Mouse (Mus musculus) heart, embryonic 12.5 days (tissue): ENCODE results near the gene Slc5a5. TPM values are rescaled to one million over a fixed set of nuclear protein-coding genes. Genes with fewer than 3 reads are reported as not detected.
"Not testable (repeated sequence)": the region's sequence is repeated elsewhere in the genome, so short reads cannot be mapped to it uniquely, and the experiment has no call there.

ENCODE experiments used
- ATAC-seq: fragments of 200-750 bp; cut with Nextera tagmentation; 2 replicates; pipeline ENCODE4 v1.8.0; 2017; ENCODE audit warnings: moderate TSS enrichment, moderate library complexity; ENCODE audit not compliant: insufficient number of reproducible peaks, low FRiP score
- H3K27ac ChIP-seq: fragments of 300-500 bp; sonication (generic); 2 replicates; pipeline ENCODE4 v1.5.1; 2016; ENCODE audit warnings: mild to moderate bottlenecking, moderate library complexity; ENCODE audit not compliant: poor library complexity, severe bottlenecking
- H3K27me3 ChIP-seq: fragments of 300-500 bp; sonication (generic); replicated peaks from 2 replicates; pipeline ENCODE4 v1.6.1; 2016; ENCODE audit warnings: mild to moderate bottlenecking, moderate library complexity
- H3K36me3 ChIP-seq: fragments of 300-500 bp; sonication (generic); 2 replicates; pipeline ENCODE4 v1.6.1; 2016; ENCODE audit warnings: mild to moderate bottlenecking, moderate library complexity
- H3K4me1 ChIP-seq: fragments of 300-500 bp; sonication (generic); replicated peaks from 2 replicates; pipeline ENCODE4 v1.6.1; 2016; ENCODE audit warnings: mild to moderate bottlenecking
- H3K4me2 ChIP-seq: fragments of 300-500 bp; sonication (generic); 2 replicates; pipeline ENCODE4 v1.6.1; 2016; ENCODE audit warnings: mild to moderate bottlenecking, moderate library complexity
- H3K4me3 ChIP-seq: fragments of 300-500 bp; sonication (generic); 2 replicates; pipeline ENCODE4 v1.5.1; 2016; ENCODE audit warnings: mild to moderate bottlenecking
- H3K9ac ChIP-seq: fragments of 300-500 bp; sonication (generic); 2 replicates; pipeline ENCODE4 v1.6.1; 2016; ENCODE audit warnings: mild to moderate bottlenecking, moderate library complexity
- H3K9me3 ChIP-seq: fragments of 300-500 bp; sonication (generic); replicated peaks from 2 replicates; pipeline ENCODE4 v1.6.1; 2016; ENCODE audit warnings: mild to moderate bottlenecking, moderate library complexity
- WGBS: fragments of 180-500 bp; shearing (Covaris S2); methylation state at CpG from one replicate; pipeline ENCODE4 v1.1.7; 2016; 5-methylcytosine and 5-hydroxymethylcytosine counted together
- polyA plus RNA-seq: library from polyadenylated mRNA; unstranded; fragments of >200 nt; fragmentation: Nextera tagmentation; extraction: Ambion mirVana; gene quantifications from 2 replicates; pipeline ENCODE4 v1.2.1, GENCODE M21; 2016

Slc5a5 gene
- polyA plus RNA-seq, 1 experiment from 2014 or later: 0.11 TPM

DNA sequence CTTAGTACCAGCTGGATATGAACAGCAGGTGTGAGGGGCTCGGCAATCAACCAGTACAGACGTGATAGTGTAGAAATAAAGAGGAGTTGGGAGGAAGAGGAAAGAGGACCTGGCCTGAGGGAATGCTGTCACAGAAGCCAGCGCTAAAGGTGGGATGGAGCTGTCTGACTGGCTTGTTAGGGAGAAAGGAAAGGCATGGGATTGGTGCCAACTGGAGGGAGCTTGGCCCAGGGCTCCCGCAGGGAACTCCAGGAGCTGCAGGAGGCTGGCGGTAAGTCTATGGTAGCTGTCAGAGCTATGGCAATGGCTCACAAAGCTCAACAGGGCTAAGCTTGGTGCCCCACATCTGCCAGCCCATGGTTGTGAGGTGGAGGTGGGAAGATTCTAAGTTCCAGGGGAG, 9.7 kb upstream of the Slc5a5 start:
- Histone ChIP-seq H3K27ac (no peak overlapping the region), H3K9ac (no peak overlapping the region), H3K4me2 (no peak overlapping the region), H3K4me3 (no peak overlapping the region), H3K36me3 (no peaks in the 10 kb centered on the region), H3K9me3 (no peaks in the 10 kb centered on the region), H3K27me3 (peaks cover 20% of the 10 kb centered on the region), H3K4me1 (peaks cover 19% of the 10 kb centered on the region)
- no peak for ATAC-seq
- WGBS: 40% methylated on average over 5 of the region's 5 CpGs

DNA sequence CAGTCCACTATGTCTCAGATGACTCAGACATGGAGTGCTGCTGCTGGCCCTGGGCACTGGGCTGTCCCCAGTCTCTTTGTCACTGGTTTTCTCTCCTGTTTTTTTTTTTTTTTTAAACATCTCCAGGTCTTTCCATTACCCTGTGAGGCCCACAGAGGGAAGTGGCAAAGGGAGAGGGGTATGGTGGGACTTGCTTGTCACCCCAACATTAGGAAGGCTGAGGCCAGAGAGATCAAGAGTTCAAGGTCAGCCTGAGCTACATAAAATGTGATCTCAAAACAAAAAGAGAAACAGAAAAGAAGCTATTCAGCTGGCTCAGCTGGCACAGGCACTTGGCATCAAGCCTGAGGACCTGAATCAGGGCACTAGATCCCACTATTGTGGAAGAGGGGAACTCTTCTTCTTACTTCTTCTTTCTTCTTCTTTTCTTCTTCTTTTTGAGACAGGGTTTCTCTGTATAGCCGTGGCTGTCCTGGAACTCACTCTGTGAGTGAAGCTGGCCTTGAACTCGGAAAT, 8.4 kb upstream of the Slc5a5 start:
- ATAC-seq: no peak
- H3K27ac ChIP-seq: no peak overlapping the region
- peaks cover 20% of the 10 kb centered on the region for H3K27me3 ChIP-seq
- peaks cover under 1% of the 10 kb centered on the region for H3K36me3 ChIP-seq
- 77% methylated on average over 2 of the region's 2 CpGs for WGBS
- H3K9ac ChIP-seq: no peak overlapping the region
- H3K4me2 ChIP-seq: no peak overlapping the region
- H3K9me3 ChIP-seq: no peaks in the 10 kb centered on the region
- peaks cover 16% of the 10 kb centered on the region for H3K4me1 ChIP-seq
- no peak overlapping the region for H3K4me3 ChIP-seq

DNA sequence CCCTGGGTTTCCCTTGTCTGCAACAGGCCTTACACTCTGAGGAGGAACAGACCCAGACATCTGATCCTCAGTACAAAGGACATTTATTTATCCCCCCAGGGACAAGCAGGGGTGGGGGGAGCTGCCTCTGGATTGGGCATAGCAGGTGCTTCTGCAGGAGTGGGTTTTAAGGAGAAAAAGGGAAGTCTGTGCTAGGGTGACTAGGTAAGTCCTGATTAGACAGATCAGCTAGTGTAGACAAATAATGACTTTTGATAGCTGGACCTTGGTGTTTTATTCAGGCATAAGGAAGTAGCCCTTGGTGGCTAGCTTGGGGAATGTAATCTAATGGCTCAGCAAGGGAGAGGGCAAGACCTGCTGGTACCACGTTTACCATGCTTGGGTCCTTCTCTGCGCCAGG, 6.7 kb upstream of the Slc5a5 start:
- Histone ChIP-seq H3K27ac (no peak overlapping the region), H3K4me1 (peaks cover 19% of the 10 kb centered on the region), H3K9ac (no peak overlapping the region), H3K9me3 (no peaks in the 10 kb centered on the region), H3K36me3 (peaks cover 18% of the 10 kb centered on the region), H3K27me3 (peaks cover 18% of the 10 kb centered on the region), H3K4me3 (no peak overlapping the region), H3K4me2 (no peak overlapping the region)
- WGBS: 74% methylated on average over 2 of the region's 2 CpGs
- ATAC-seq: no peak

DNA sequence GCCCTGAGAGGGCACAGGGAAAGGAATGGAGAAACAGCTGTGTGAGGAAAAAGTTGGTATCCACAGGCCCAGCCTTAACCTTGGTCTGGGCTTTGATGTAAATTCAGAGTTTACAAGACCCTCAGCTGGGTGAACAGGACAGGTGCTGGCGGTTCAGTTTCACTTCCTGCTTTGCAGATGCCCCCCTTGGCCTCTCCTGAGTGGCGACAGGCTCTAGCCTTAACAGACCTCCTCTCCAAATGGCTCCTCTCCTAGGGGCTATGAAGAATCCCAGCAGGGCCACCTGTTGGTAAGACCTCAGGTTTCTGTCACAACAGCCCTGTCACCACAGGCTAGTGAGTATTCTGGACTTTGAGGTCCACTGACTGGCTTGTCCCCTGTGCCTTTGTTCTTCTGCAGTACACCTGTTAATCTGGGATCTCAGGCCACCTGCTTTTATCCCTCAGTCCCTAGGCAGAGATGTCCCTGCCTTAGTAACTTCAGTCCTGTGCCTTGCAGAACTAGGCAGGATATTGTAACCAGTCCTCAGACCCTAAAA, 6.2 kb upstream of the Slc5a5 start:
- Histone ChIP-seq H3K27ac (no peak overlapping the region), H3K4me2 (no peak overlapping the region), H3K9me3 (no peaks in the 10 kb centered on the region), H3K27me3 (peaks cover 18% of the 10 kb centered on the region), H3K4me1 (peaks cover 19% of the 10 kb centered on the region), H3K36me3 (peaks cover 23% of the 10 kb centered on the region), H3K4me3 (no peak overlapping the region), H3K9ac (peak overlapping the region; percentile 97; the same call in 1 of the 2 replicates)
- 31% methylated on average over 2 of the region's 2 CpGs for WGBS
- ATAC-seq: no peak

DNA sequence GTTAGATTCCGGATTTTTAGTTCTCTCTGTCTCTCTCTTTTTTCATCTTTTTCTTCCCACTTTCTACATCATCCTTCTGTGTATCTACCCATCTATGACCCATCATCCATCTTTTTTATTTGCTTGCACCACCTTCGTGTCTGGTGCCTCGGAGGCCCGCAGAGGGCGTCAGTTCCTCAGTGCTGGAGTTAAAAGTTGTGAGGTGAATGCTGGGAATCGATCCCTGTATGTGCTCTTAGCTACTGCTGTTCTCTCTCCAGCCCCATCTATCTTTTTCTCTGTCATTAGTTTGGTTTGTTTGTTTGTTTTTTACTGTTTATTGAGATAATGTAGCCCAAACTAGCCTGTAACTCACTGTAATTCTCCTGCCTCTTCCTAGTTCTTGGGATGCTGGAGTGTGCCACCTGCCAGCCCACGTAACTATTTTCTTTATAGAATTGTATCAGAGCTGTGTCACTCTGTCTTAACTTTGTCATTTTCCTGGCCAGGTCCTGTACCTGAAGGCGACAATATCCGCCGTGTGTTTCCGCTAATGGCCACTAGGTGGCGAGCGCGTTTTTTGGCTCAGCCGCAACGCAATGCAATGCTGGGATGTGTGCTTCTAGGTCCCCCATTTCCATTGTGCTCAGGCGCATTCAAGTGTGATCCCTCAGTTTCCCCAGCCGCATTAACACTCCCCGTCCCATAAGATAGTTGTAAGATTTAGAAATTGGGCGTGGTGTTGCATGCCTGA, 5.3 kb upstream of the Slc5a5 start:
- under 1% methylated on average over 20 of the region's 20 CpGs for WGBS
- Histone ChIP-seq H3K4me2 (peak overlapping the region; percentile 78), H3K9me3 (no peaks in the 10 kb centered on the region), H3K27ac (peak overlapping the region; percentile 73), H3K36me3 (peaks cover 27% of the 10 kb centered on the region), H3K4me3 (peak overlapping the region; percentile 86), H3K4me1 (peaks cover 24% of the 10 kb centered on the region), H3K27me3 (peaks cover 19% of the 10 kb centered on the region), H3K9ac (peak overlapping the region; percentile 97)
- peak; percentile 44 for ATAC-seq

DNA sequence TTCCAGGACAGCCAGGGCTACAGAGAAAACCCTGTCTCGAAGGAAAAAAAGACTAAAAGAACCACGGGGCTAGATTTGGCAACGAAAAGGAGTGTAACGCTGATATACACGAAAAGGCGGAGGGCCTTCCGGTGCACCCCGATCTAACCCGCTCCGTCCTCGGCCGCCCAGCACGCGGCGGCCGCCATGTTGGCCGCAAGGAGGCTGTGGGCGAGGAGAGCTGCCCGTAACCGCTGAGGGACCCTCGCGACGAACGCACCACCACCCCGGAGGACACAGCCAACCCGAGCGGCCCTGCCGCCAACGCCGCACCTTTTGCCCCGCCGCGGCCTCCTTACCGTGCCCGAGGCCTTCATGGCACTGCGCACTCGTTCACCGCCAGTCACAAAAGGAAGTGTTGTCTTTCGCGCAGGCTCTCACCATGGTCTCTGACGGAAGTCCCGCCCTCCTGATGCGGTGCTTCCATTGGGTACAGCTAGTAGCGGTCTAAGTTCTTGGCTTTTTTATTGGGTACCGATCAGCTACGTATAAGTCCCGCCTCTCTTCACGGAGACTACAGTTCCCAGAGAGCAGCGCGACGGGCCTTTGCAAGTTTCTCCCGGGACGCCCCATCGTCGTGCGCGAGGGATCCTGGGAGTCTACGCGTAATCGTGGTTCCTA, 4.6 kb upstream of the Slc5a5 start, which contains the start of gene Rpl18a:
Gene Rpl18a, minus strand, starts transcription at position 392 of the 660 bp plus-strand sequence.
- H3K36me3 ChIP-seq: peaks cover 27% of the 10 kb centered on the region
- under 1% methylated on average over 60 of the region's 60 CpGs for WGBS

DNA sequence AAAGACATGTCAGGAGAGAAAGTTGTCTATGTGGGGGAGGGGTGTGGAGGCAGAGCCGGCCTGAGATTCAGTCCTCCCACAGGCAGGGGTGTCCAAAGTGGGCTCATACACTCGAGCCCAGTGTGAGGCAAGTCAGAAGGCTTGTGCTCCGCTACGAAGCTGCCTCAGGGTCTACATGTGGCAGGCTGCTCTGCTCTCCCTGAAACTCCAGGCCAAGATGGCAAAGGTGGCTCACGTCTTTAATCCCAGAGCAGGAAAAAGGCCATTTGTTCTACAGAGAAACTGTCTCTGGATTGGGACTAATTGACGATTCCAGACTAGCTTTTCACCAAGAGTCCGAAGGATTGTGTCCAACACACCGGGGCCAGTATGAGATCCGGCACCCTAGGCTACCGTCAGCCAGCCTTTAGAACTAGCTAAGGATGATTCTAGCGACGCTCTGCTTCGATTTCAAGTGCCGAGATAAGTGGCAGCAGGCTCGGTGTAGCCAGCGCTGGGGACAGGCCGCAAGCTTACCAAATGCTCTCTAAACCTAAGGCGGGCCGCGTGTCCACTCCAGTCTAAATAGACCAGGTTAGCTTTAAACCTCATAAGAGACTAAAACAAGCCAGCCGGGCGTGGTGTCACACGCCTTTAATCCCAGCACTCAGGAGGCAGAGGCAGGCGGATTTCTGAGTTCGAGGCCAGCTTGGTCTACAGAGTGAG, 3.9 kb upstream of the Slc5a5 start:
- Histone ChIP-seq H3K27me3 (peaks cover 28% of the 10 kb centered on the region), H3K4me2 (peak overlapping the region; percentile 96), H3K4me1 (peaks cover 35% of the 10 kb centered on the region), H3K9me3 (no peaks in the 10 kb centered on the region), H3K9ac (peak overlapping the region; percentile 97), H3K27ac (peak overlapping the region; percentile 57), H3K36me3 (peaks cover 27% of the 10 kb centered on the region), H3K4me3 (peak overlapping the region; percentile 86)
- no peak for ATAC-seq
- 2% methylated on average over 25 of the region's 25 CpGs for WGBS

More for the DNA sequence above, 4.6 kb upstream of the Slc5a5 start, which contains the start of gene Rpl18a:
- Histone ChIP-seq H3K4me1 (peaks cover 31% of the 10 kb centered on the region), H3K27me3 (peaks cover 21% of the 10 kb centered on the region), H3K4me2 (peak within 1 kb of the TSS; percentile 96), H3K4me3 (peak within 1 kb of the TSS; percentile 86), H3K9ac (peak within 1 kb of the TSS; percentile 97), H3K9me3 (no peaks in the 10 kb centered on the region), H3K27ac (peak within 1 kb of the TSS; percentile 73)
- peak; percentile 98 for ATAC-seq

DNA sequence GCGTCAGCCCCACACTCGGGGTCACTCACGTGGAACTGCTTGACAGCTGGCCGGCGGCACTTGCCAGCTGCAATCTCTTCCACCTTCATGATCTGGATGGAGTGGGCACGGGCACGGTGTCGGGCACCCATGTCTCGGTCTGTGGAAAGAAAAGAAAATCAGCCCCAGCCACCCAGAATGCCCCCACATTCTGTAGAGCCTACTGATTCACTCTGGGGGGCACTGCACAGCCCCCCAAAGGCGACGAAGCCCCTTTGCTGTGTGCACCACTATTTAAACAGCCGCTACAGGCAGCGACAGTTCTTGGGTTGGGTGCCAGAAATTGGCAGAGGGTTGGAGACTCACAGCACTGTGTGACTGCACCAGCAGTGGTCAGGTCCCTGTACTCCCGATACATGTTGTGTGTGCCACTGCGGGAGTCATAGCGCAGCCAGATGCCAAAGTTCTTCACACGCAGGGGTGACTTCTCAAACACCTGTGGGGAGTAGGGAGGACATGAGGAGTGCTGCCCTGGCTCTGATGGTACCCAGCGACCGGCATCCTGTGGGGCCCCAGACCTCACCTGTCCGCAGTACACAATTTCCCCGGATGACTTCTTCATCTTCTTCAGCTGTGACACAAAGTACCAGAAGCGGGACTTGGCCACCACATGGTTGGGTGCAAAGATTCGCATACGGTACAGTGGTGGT, 3.2 kb upstream of the Slc5a5 start:
- WGBS: 87% methylated on average over 24 of the region's 24 CpGs
- peaks cover 35% of the 10 kb centered on the region for H3K4me1 ChIP-seq
- H3K4me2 ChIP-seq: peak overlapping the region; percentile 96
- H3K9ac ChIP-seq: peak overlapping the region; percentile 97; the same call in 1 of the 2 replicates
- not testable (repeated sequence) for H3K9me3 ChIP-seq, ATAC-seq, H3K27ac ChIP-seq
- peaks cover 27% of the 10 kb centered on the region for H3K36me3 ChIP-seq
- H3K4me3 ChIP-seq: peak overlapping the region; percentile 86
- H3K27me3 ChIP-seq: peaks cover 35% of the 10 kb centered on the region

DNA sequence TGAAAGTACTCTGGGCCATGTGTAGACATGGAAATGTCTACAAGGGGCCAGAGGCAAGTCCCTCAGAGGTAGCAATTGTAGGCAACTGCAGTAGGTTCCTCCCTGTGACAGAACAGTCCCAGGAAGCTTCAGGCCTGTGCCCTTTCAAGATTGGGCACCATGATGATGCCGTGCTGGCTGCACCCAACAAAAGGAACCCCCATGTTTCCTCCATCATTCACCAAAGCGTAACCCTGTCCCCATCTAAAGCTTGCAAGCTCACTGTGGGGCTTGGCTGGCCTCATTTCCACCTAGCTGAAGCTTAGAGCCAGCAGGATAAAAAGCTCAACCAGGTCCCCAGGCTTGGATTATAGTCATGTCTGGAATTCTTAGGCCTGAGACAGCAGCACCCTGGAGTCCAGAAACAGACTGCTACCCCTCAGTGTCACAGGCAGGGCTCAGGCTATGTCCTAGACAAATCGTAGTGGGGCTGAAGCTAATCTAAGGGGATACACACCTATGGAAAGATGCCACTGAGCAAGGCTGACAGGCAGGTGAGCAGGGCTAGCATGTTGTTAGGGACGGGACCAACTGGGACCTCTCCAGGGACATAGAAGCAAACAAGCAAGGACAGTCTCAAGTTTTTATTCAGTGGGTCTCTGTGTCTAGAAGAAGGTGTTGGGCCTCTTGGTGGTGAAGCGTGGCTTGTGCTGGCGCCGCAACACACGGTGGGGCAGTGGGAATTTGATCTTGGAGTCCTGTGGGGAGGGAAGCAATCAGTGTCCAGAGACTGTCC, 2.4 kb upstream of the Slc5a5 start:
- WGBS: 91% methylated on average over 8 of the region's 8 CpGs

DNA sequence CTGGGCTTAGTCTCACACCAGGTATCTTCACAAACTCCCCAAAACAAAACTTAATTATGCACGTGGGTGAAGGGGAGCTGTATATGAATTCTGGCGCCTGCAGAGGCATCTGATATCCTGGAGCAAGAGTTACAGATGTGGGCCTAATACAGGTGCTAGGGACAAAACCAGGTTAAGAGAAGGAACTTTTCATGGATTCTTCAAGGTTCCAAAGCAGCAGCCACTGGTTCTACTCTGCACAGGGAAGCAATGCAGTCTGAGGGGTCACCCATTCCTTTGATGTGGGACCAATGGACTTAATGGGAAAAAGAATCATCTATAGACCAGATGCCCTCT, 1.8 kb upstream of the Slc5a5 start:
- ATAC-seq: no peak
- H3K4me1 ChIP-seq: peaks cover 35% of the 10 kb centered on the region
- peaks cover 49% of the 10 kb centered on the region for H3K27me3 ChIP-seq
- no peak overlapping the region for H3K4me3 ChIP-seq
- peaks cover 4% of the 10 kb centered on the region; the same call in 1 of the 2 replicates for H3K9me3 ChIP-seq
- H3K4me2 ChIP-seq: no peak overlapping the region
- no peak overlapping the region for H3K9ac ChIP-seq
- peaks cover 27% of the 10 kb centered on the region for H3K36me3 ChIP-seq
- H3K27ac ChIP-seq: no peak overlapping the region
- 63% methylated on average over 2 of the region's 2 CpGs for WGBS

More for the DNA sequence above, 2.4 kb upstream of the Slc5a5 start:
- peaks cover 4% of the 10 kb centered on the region; the same call in 1 of the 2 replicates for H3K9me3 ChIP-seq
- H3K4me2 ChIP-seq: no peak overlapping the region
- peaks cover 35% of the 10 kb centered on the region for H3K4me1 ChIP-seq
- H3K9ac ChIP-seq: no peak overlapping the region
- no peak for ATAC-seq
- H3K36me3 ChIP-seq: peaks cover 27% of the 10 kb centered on the region
- no peak overlapping the region for H3K4me3 ChIP-seq
- H3K27ac ChIP-seq: no peak overlapping the region
- peaks cover 43% of the 10 kb centered on the region for H3K27me3 ChIP-seq
